Mouse (Mus musculus): ENCODE data around the gene Ttc7b. TPM values are rescaled to one million over a fixed set of nuclear protein-coding genes. Genes with fewer than 3 reads are reported as not detected.

The Ttc7b gene
- polyA plus RNA-seq, 1 experiment from 2014 or later, result 2.4 TPM

DNA sequence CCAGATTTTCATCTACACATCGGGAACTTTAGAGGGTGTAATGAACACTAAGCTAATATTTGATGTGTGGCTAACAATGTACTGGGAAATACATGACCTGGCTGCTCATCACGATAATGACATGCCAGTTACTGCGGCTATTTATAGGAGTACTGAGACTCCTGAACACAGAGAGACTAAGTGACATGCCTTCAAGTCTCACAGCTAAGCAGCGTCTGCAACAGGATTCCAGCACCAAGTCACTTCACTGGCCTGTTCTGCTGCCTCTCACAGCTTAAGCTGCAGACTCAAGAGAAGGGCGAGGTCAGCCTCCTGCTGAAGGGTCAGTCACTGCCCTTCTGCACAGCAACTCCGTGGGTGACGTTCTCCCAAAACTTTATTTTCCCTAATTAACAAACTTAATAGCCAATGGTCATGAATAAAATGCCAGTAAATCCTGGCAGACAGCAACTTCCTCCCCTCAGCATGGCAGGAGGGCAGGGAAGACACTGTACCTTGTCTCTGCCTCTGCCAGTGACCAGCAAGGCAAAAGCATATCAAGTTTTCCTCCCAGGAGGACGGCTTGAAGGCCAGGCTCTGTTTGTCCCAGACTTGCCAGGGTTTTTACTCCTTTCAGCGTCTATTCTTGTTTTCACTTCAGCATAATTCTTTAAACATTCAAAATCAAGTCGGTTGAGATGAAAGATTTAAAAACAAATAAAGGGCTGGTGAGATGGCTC, 64.2 kb downstream of the Ttc7b start:
- ATAC-seq (ENCODE audit: low FRiP score, low TSS enrichment) (no peak), DNase-seq (ENCODE audit: low spot score) (no peak)
- H3K4me3 ChIP-seq (ENCODE audit: low read depth, low read length), result no peak overlapping the region
- no peak overlapping the region for H3K27ac ChIP-seq (replicated peaks)
- TF ChIP-seq CTCF (IDR thresholded peaks at IDR 0.05; ENCODE audit: low read depth) (no peak), EP300 (optimal IDR thresholded peaks at IDR 0.05) (no peak)
- H3K4me2 ChIP-seq (replicated peaks; ENCODE audit: low read depth), result no peak overlapping the region
- H3K4me1 ChIP-seq (replicated peaks; ENCODE audit: control insufficient read depth, insufficient read depth), result no peaks in the 10 kb centered on the region
- H3K9ac ChIP-seq (ENCODE audit: low read length), result no peak overlapping the region
- H3K27me3 ChIP-seq (ENCODE audit: control insufficient read depth, insufficient read depth, low read length), result no peaks in the 10 kb centered on the region
- 54% methylated on average over 10 of the region's 10 CpGs for WGBS
- H3K36me3 ChIP-seq (ENCODE audit: control insufficient read depth, insufficient read depth, low read length), result no peaks in the 10 kb centered on the region
- no peaks in the 10 kb centered on the region for H3K9me3 ChIP-seq (ENCODE audit: control insufficient read depth, low read length)

DNA sequence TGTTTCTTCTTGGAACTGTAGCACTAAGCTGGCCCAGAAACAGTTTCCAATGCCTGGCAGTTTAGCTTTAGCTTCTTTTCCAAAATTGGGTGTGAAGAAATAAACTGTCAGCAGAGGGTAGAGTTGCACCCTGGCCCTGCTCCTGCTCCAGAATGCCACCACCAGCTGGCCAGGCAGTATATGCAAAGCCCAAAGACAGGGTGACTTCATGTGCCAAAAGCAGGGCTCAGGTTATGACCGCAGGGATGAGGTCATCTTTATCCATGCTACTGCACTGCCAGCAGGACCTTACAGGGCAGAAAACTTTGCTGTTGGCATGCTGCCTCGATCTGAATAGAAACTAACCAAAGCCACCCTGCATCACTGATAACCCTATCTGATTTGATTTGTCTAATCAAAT, 65.2 kb downstream of the Ttc7b start:
- Histone ChIP-seq H3K4me1 (replicated peaks; ENCODE audit: control insufficient read depth, insufficient read depth) (no peaks in the 10 kb centered on the region), H3K27me3 (ENCODE audit: control insufficient read depth, insufficient read depth, low read length) (no peaks in the 10 kb centered on the region), H3K9me3 (ENCODE audit: control insufficient read depth, low read length) (no peaks in the 10 kb centered on the region), H3K27ac (replicated peaks) (no peak overlapping the region), H3K4me3 (ENCODE audit: low read depth, low read length) (no peak overlapping the region), H3K9ac (ENCODE audit: low read length) (no peak overlapping the region), H3K36me3 (ENCODE audit: control insufficient read depth, insufficient read depth, low read length) (no peaks in the 10 kb centered on the region), H3K4me2 (replicated peaks; ENCODE audit: low read depth) (no peak overlapping the region)
- no peak for DNase-seq (ENCODE audit: low spot score)
- TF ChIP-seq CTCF (IDR thresholded peaks at IDR 0.05; ENCODE audit: low read depth) (peak; percentile 32), EP300 (optimal IDR thresholded peaks at IDR 0.05) (no peak)
- peak; percentile 32; the same call in 1 of the 2 replicates for ATAC-seq (ENCODE audit: low FRiP score, low TSS enrichment)
- 71% methylated on average over 2 of the region's 2 CpGs for WGBS

GRCm38 (mm10) chr12:100447701-100448277, 72.8 kb downstream of the Ttc7b start:
- no peak overlapping the region for H3K9ac ChIP-seq (ENCODE audit: low read length)
- H3K9me3 ChIP-seq (ENCODE audit: control insufficient read depth, low read length), result no peaks in the 10 kb centered on the region
- no peak for ATAC-seq (ENCODE audit: low FRiP score, low TSS enrichment)
- no peaks in the 10 kb centered on the region for H3K4me1 ChIP-seq (replicated peaks; ENCODE audit: control insufficient read depth, insufficient read depth)
- DNase-seq (ENCODE audit: low spot score), result no peak
- 0 out of 2 replicates have a peak overlapping the region, but pooled peaks have one; percentile 36 for H3K27ac ChIP-seq (replicated peaks)
- H3K4me3 ChIP-seq (ENCODE audit: low read depth, low read length), result no peak overlapping the region
- TF ChIP-seq EP300 (optimal IDR thresholded peaks at IDR 0.05), result no peak
- TF ChIP-seq CTCF (IDR thresholded peaks at IDR 0.05; ENCODE audit: low read depth), result no peak
- H3K4me2 ChIP-seq (replicated peaks; ENCODE audit: low read depth), result no peak overlapping the region
- no peaks in the 10 kb centered on the region for H3K27me3 ChIP-seq (ENCODE audit: control insufficient read depth, insufficient read depth, low read length)
- H3K36me3 ChIP-seq (ENCODE audit: control insufficient read depth, insufficient read depth, low read length), result no peaks in the 10 kb centered on the region
- 60% methylated on average over 12 of the region's 12 CpGs for WGBS

GRCm38 (mm10) chr12:100447161-100447560, 73.5 kb downstream of the Ttc7b start:
- TF ChIP-seq CTCF (IDR thresholded peaks at IDR 0.05; ENCODE audit: low read depth) (no peak), EP300 (optimal IDR thresholded peaks at IDR 0.05) (no peak)
- Histone ChIP-seq H3K36me3 (ENCODE audit: control insufficient read depth, insufficient read depth, low read length) (no peaks in the 10 kb centered on the region), H3K9ac (ENCODE audit: low read length) (no peak overlapping the region), H3K4me3 (ENCODE audit: low read depth, low read length) (no peak overlapping the region), H3K27me3 (ENCODE audit: control insufficient read depth, insufficient read depth, low read length) (no peaks in the 10 kb centered on the region), H3K27ac (replicated peaks) (no peak overlapping the region), H3K9me3 (ENCODE audit: control insufficient read depth, low read length) (no peaks in the 10 kb centered on the region), H3K4me1 (replicated peaks; ENCODE audit: control insufficient read depth, insufficient read depth) (no peaks in the 10 kb centered on the region), H3K4me2 (replicated peaks; ENCODE audit: low read depth) (no peak overlapping the region)
- ATAC-seq (ENCODE audit: low FRiP score, low TSS enrichment) (no peak), DNase-seq (ENCODE audit: low spot score) (no peak)
- 46% methylated on average over 6 of the region's 6 CpGs for WGBS

DNA sequence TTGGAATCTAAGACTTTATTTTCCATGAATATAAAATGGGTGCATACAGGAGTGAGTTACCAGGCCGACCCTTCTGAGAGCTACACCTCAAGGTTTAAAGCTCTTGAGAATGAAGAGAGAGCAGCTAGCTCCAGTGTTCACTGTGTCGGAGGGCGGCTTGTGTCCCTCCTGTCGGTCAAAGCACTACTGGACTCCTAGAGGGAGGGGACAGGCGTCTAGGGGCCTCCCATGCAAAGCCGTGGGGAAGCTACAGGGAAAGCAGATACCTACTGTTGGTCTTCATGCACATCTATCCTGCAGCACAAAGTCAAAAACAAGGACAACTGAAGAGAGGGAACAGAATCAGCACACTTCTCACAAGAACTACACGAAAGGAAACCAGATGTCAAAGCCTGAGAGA, 74.9 kb downstream of the Ttc7b start:
- H3K9ac ChIP-seq (ENCODE audit: low read length), result no peak overlapping the region
- no peak overlapping the region for H3K27ac ChIP-seq (replicated peaks)
- DNase-seq (ENCODE audit: low spot score) (no peak), ATAC-seq (ENCODE audit: low FRiP score, low TSS enrichment) (no peak)
- H3K4me1 ChIP-seq (replicated peaks; ENCODE audit: control insufficient read depth, insufficient read depth), result no peaks in the 10 kb centered on the region
- no peak overlapping the region for H3K4me2 ChIP-seq (replicated peaks; ENCODE audit: low read depth)
- H3K9me3 ChIP-seq (ENCODE audit: control insufficient read depth, low read length), result no peaks in the 10 kb centered on the region
- no peaks in the 10 kb centered on the region for H3K36me3 ChIP-seq (ENCODE audit: control insufficient read depth, insufficient read depth, low read length)
- no peak overlapping the region for H3K4me3 ChIP-seq (ENCODE audit: low read depth, low read length)
- no peak for TF ChIP-seq CTCF (IDR thresholded peaks at IDR 0.05; ENCODE audit: low read depth)
- no peak for TF ChIP-seq EP300 (optimal IDR thresholded peaks at IDR 0.05)
- WGBS, result 95% methylated on average over 7 of the region's 7 CpGs
- H3K27me3 ChIP-seq (ENCODE audit: control insufficient read depth, insufficient read depth, low read length), result no peaks in the 10 kb centered on the region

DNA sequence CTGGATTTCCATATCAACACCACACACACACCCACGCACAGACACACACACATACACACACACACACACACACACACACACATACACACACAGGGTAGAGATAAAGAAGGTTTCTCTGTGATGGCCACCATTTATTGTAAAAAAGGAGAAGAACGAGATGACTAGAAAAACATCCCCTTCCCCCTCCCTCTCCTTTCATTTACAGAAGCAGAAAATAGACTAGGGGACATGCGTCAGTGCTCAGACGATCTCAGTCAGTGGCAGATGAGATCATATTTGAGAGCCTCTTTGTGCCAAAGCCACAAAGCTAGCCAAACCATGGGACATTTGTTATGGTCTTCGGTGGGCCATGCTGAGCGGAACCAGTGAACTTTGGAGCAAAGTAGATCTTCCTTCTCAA, 75.4 kb downstream of the Ttc7b start:
- no peaks in the 10 kb centered on the region for H3K4me1 ChIP-seq (replicated peaks; ENCODE audit: control insufficient read depth, insufficient read depth)
- H3K4me3 ChIP-seq (ENCODE audit: low read depth, low read length), result no peak overlapping the region
- no peak for TF ChIP-seq EP300 (optimal IDR thresholded peaks at IDR 0.05)
- TF ChIP-seq CTCF (IDR thresholded peaks at IDR 0.05; ENCODE audit: low read depth), result no peak
- ATAC-seq (ENCODE audit: low FRiP score, low TSS enrichment), result no peak
- no peaks in the 10 kb centered on the region for H3K9me3 ChIP-seq (ENCODE audit: control insufficient read depth, low read length)
- H3K4me2 ChIP-seq (replicated peaks; ENCODE audit: low read depth), result no peak overlapping the region
- H3K27ac ChIP-seq (replicated peaks), result no peak overlapping the region
- H3K27me3 ChIP-seq (ENCODE audit: control insufficient read depth, insufficient read depth, low read length), result no peaks in the 10 kb centered on the region
- DNase-seq (ENCODE audit: low spot score), result no peak
- H3K36me3 ChIP-seq (ENCODE audit: control insufficient read depth, insufficient read depth, low read length), result no peaks in the 10 kb centered on the region
- H3K9ac ChIP-seq (ENCODE audit: low read length), result no peak overlapping the region
- WGBS, result 85% methylated on average over 6 of the region's 6 CpGs
